Mouse (Mus musculus) stomach, embryonic 14.5 days (tissue): Measurements from ENCODE around the gene Slc36a1. TPM values are rescaled to one million over a fixed set of nuclear protein-coding genes. Genes with fewer than 3 reads are reported as not detected.

Experiments
- ATAC-seq: fragments of 200-750 bp; cut with Nextera tagmentation; 2 replicates; pipeline ENCODE4 v1.8.0; 2017; ENCODE audit warnings: low read depth, moderate TSS enrichment; ENCODE audit not compliant: insufficient number of reproducible peaks, insufficient read depth, low FRiP score
- H3K27ac ChIP-seq: fragments of 300-500 bp; sonication (generic); 2 replicates; pipeline ENCODE4 v1.5.1; 2014; ENCODE audit warnings: mild to moderate bottlenecking, low read length, moderate library complexity, mixed read lengths
- H3K27me3 ChIP-seq: fragments of 300-500 bp; sonication (generic); 2 replicates; pipeline ENCODE4 v1.6.1; 2014; ENCODE audit warnings: low read length, control low read depth, mixed read lengths; ENCODE audit not compliant: control insufficient read depth, insufficient read depth
- H3K36me3 ChIP-seq: fragments of 300-500 bp; sonication (generic); 2 replicates; pipeline ENCODE4 v1.6.1; 2014; ENCODE audit warnings: mild to moderate bottlenecking, control low read depth, low read length, moderate library complexity, mixed read lengths; ENCODE audit not compliant: control insufficient read depth, insufficient read depth
- H3K4me1 ChIP-seq: fragments of 300-500 bp; sonication (generic); 2 replicates; pipeline ENCODE4 v1.6.1; 2014; ENCODE audit warnings: low read length, control low read depth, mixed read lengths; ENCODE audit not compliant: control insufficient read depth, insufficient read depth
- H3K4me2 ChIP-seq: fragments of 300-500 bp; sonication (generic); replicated peaks from 2 replicates; pipeline ENCODE4 v1.6.1; 2014; ENCODE audit warnings: low read depth, low read length, control low read depth
- H3K4me3 ChIP-seq: fragments of 300-500 bp; sonication (generic); 2 replicates; pipeline ENCODE4 v1.5.1; 2014; ENCODE audit warnings: low read depth, low read length, control low read depth
- H3K9ac ChIP-seq: fragments of 300-500 bp; sonication (generic); replicated peaks from 2 replicates; pipeline ENCODE4 v1.6.1; 2014; ENCODE audit warnings: low read depth, mild to moderate bottlenecking, control low read depth, low read length, moderate library complexity, mixed read lengths
- H3K9me3 ChIP-seq: fragments of 300-500 bp; sonication (generic); 2 replicates; pipeline ENCODE4 v1.6.1; 2016; ENCODE audit warnings: low read depth, low read length, control low read depth; ENCODE audit not compliant: control insufficient read depth
- WGBS: fragments of 180-500 bp; shearing (Covaris S2); extraction: QIAGEN DNeasy Blood & Tissue Kit; methylation state at CpG from one replicate; pipeline ENCODE4 v1.1.7; 2014; 5-methylcytosine and 5-hydroxymethylcytosine counted together
- polyA plus RNA-seq: library from polyadenylated mRNA; unstranded; fragments of >200 nt; fragmentation: Nextera tagmentation; extraction: Ambion mirVana; gene quantifications from 2 replicates; pipeline ENCODE4 v1.2.1, GENCODE M21; 2014

Gene Slc36a1
- polyA plus RNA-seq, 1 experiment from 2014 or later = 2.5 TPM

DNA sequence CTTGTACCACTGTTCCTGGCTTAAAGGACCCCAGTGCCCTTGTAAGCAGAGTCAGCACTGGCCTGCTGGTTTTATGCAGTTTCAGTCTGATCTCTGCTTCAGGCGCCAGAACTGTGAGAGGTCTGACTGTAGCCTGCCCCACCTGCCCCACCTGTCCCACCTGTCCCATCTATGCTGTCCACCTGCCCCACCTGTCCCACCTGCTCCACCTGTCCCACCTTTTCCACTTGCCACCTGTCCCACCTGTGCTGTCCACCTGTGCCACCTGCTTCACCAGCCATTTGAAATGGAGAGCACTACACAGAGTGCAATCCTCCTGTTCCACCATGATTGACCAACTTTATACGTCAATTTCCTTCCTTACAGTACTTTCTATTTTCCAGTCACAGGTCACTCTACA is 60.2 kb downstream of the Slc36a1 start:
- Histone ChIP-seq H3K27me3 (no peaks in the 10 kb centered on the region), H3K9me3 (no peaks in the 10 kb centered on the region), H3K36me3 (no peaks in the 10 kb centered on the region), H3K4me3 (no peak overlapping the region), H3K27ac (no peak overlapping the region), H3K4me2 (no peak overlapping the region), H3K4me1 (no peaks in the 10 kb centered on the region), H3K9ac (no peak overlapping the region)
- ATAC-seq = no peak
- WGBS = 67% methylated on average over 2 of the region's 2 CpGs

DNA sequence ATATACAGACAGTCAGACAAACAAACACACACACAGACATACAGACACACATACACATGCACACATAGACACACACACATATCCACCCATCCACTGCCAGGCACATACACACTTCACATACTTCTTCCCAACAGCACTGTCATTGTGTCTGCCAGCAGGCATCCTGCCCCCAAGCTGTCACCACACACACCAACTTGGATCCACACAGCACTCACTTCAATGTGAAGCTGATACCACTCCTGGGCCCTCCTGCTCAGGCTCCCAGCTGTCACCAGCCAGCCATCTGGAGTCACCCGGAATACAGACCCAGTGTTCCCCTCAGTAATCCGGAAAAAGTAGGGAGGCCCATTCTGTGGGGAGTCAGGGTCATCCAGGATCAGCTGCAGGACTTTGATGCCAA is 61.5 kb downstream of the Slc36a1 start:
- no peak overlapping the region for H3K4me3 ChIP-seq
- no peak overlapping the region for H3K9ac ChIP-seq
- H3K27ac ChIP-seq = no peak overlapping the region
- no peaks in the 10 kb centered on the region for H3K36me3 ChIP-seq
- H3K4me1 ChIP-seq = no peaks in the 10 kb centered on the region
- no peaks in the 10 kb centered on the region for H3K27me3 ChIP-seq
- no peaks in the 10 kb centered on the region for H3K9me3 ChIP-seq
- ATAC-seq = no peak
- no peak overlapping the region for H3K4me2 ChIP-seq
- WGBS = 61% methylated on average over 2 of the region's 2 CpGs

DNA sequence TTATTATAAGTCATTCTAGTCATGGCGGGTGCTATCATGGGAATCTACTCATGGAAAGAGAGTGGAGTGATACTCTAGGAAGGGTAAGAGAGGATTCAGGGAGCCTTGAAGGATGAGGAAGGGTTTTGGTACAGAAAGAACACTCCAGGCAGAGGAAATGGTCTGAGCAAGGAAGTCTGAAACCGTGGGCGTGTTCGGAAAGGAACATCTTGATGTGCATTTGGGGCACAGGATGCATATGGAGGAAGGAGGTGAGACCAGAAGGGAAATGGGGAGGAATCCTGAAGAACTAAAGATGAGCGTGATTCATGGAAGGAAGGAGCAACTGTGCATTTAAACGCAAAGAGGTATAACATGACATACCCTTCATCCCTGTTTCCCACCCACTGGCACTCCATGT is 64.4 kb downstream of the Slc36a1 start:
- H3K4me2 ChIP-seq = no peak overlapping the region
- no peak overlapping the region for H3K9ac ChIP-seq
- no peaks in the 10 kb centered on the region for H3K4me1 ChIP-seq
- H3K9me3 ChIP-seq = no peaks in the 10 kb centered on the region
- no peak overlapping the region for H3K27ac ChIP-seq
- WGBS = 90% methylated on average over 6 of the region's 6 CpGs
- no peaks in the 10 kb centered on the region for H3K27me3 ChIP-seq
- no peak for ATAC-seq
- H3K36me3 ChIP-seq = no peaks in the 10 kb centered on the region
- no peak overlapping the region for H3K4me3 ChIP-seq

DNA sequence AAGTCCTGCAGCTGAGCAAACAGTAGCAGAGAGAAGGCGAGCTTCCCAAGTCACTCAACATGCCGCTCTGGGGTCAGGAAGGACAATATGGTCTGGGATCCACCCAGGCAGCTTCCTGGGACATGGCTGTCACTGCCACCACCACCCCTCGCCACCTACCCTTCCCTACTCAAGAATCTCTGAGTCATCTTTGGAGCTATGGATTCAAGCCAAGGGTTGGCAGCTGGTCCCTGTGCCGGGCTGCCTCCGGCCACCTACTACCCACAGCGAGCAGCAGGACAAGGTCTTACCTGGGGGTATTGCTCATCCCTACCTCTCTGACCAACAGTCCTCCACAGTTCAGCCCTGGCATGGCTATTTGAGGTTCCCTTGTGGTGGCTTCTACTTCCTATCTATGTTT is 70.6 kb downstream of the Slc36a1 start:
- 73% methylated on average over 6 of the region's 6 CpGs for WGBS

More for the DNA sequence above, 70.6 kb downstream of the Slc36a1 start:
- H3K27me3 ChIP-seq = no peaks in the 10 kb centered on the region
- no peaks in the 10 kb centered on the region for H3K9me3 ChIP-seq
- H3K4me3 ChIP-seq = no peak overlapping the region
- H3K4me1 ChIP-seq = no peaks in the 10 kb centered on the region
- no peak overlapping the region for H3K9ac ChIP-seq
- no peaks in the 10 kb centered on the region for H3K36me3 ChIP-seq
- no peak overlapping the region for H3K4me2 ChIP-seq
- no peak for ATAC-seq
- no peak overlapping the region for H3K27ac ChIP-seq

Other genes with a start within 250 kb of the Slc36a1 start
- 21.0 and 21.4 TPM in 2 replicates for gene Tnip1, start 241.4 kb upstream of the Slc36a1 start, polyA plus RNA-seq
- 400 and 419 TPM in 2 replicates for gene Anxa6, start 170.9 kb upstream of the Slc36a1 start, polyA plus RNA-seq
- 1.8 and 3.2 TPM in 2 replicates for gene Ccdc69, start 126.2 kb upstream of the Slc36a1 start, polyA plus RNA-seq
- 23.3 and 25.2 TPM in 2 replicates for gene Gm2a, start 106.2 kb upstream of the Slc36a1 start, polyA plus RNA-seq
- not detected in 2 replicates for gene Slc36a3, start 52.6 kb upstream of the Slc36a1 start, polyA plus RNA-seq
- gene Slc36a2, start 19.3 kb upstream of the Slc36a1 start, polyA plus RNA-seq = 0.10 and 0.22 TPM in 2 replicates
- gene Fat2, start 132.2 kb downstream of the Slc36a1 start, polyA plus RNA-seq = 1.2 and 1.3 TPM in 2 replicates
- 1,638 and 1,722 TPM in 2 replicates for gene Sparc, start 218.8 kb downstream of the Slc36a1 start, polyA plus RNA-seq